Mouse (Mus musculus) lung, postnatal 0 days (tissue): ENCODE measurements around the gene Gosr1. TPM values are rescaled to one million over a fixed set of nuclear protein-coding genes. Genes with fewer than 3 reads are reported as not detected.
A peak's percentile ranks its signal among the peaks of the same experiment; 100 is the strongest.

Experiments used
- ATAC-seq: fragments of 200-750 bp; cut with Nextera tagmentation; 2 replicates; pipeline ENCODE4 v1.8.0; 2017; ENCODE audit warnings: moderate library complexity
- DNase-seq: peaks from one replicate; pipeline ENCODE4 v3.0.0-alpha.2; 2016; ENCODE audit warnings: low spot score
- H3K27ac ChIP-seq: fragments of 300-500 bp; sonication (generic); 2 replicates; pipeline ENCODE4 v1.5.1; 2014; ENCODE audit warnings: antibody characterized with exemption, mild to moderate bottlenecking, low read length, mixed read lengths
- H3K27me3 ChIP-seq: fragments of 300-500 bp; sonication (generic); replicated peaks from 2 replicates; pipeline ENCODE4 v1.6.1; 2014; ENCODE audit warnings: low read length, mixed read lengths; ENCODE audit not compliant: insufficient read depth
- H3K36me3 ChIP-seq: fragments of 300-500 bp; sonication (generic); 2 replicates; pipeline ENCODE4 v1.6.1; 2014; ENCODE audit warnings: low read length, mixed read lengths; ENCODE audit not compliant: insufficient read depth
- H3K4me1 ChIP-seq: fragments of 300-500 bp; sonication (generic); 2 replicates; pipeline ENCODE4 v1.6.1; 2014; ENCODE audit warnings: antibody characterized with exemption, low read depth, low read length, mixed read lengths; ENCODE audit not compliant: insufficient read depth
- H3K4me2 ChIP-seq: fragments of 300-500 bp; sonication (generic); replicated peaks from 2 replicates; pipeline ENCODE4 v1.6.1; 2014; ENCODE audit warnings: low read depth, mild to moderate bottlenecking, low read length, moderate library complexity, mixed read lengths
- H3K4me3 ChIP-seq: fragments of 300-500 bp; sonication (generic); 2 replicates; pipeline ENCODE4 v1.5.1; 2014; ENCODE audit warnings: low read depth, low read length
- H3K9ac ChIP-seq: fragments of 300-500 bp; sonication (generic); replicated peaks from 2 replicates; pipeline ENCODE4 v1.6.1; 2014; ENCODE audit warnings: low read depth, mild to moderate bottlenecking
- H3K9me3 ChIP-seq: fragments of 300-500 bp; sonication (generic); 2 replicates; pipeline ENCODE4 v1.6.1; 2016; ENCODE audit warnings: low read length, mixed read lengths
- CTCF ChIP-seq: IDR thresholded peaks from 2 replicates; pipeline ENCODE4 v1.5.1; 2016; ENCODE audit warnings: antibody characterized with exemption, mild to moderate bottlenecking
- EP300 ChIP-seq: IDR thresholded peaks from 2 replicates; pipeline ENCODE4 v1.6.1; 2016; ENCODE audit warnings: antibody characterized with exemption, mild to moderate bottlenecking, control low read depth
- WGBS: fragments of 180-500 bp; shearing (Covaris S2); extraction: QIAGEN DNeasy Blood & Tissue Kit; methylation state at CpG from one replicate; pipeline ENCODE4 v1.1.7; 2014; 5-methylcytosine and 5-hydroxymethylcytosine counted together
- polyA plus RNA-seq: library from polyadenylated mRNA; unstranded; fragments of >200 nt; fragmentation: Nextera tagmentation; extraction: Ambion mirVana; gene quantifications from 2 replicates; pipeline ENCODE4 v1.2.1, GENCODE M21; 2015

The Gosr1 gene
- polyA plus RNA-seq, 1 experiment from 2014 or later = 21.6 TPM

GRCm38 (mm10) chr11:76717000-76717399 is 46.4 kb downstream of the Gosr1 start:
- WGBS = 60% methylated on average over 4 of the region's 4 CpGs
- no peaks in the 10 kb centered on the region for H3K27me3 ChIP-seq

GRCm38 (mm10) chr11:76709625-76710452 is 53.5 kb downstream of the Gosr1 start:
- Histone ChIP-seq H3K27ac (peak overlapping the region; percentile 63), H3K36me3 (no peaks in the 10 kb centered on the region), H3K4me2 (0 out of 2 replicates have a peak overlapping the region, but pooled peaks have one; percentile 14), H3K4me3 (no peak overlapping the region), H3K4me1 (peaks cover 4% of the 10 kb centered on the region; the same call in 1 of the 2 replicates), H3K9me3 (no peaks in the 10 kb centered on the region), H3K27me3 (no peaks in the 10 kb centered on the region), H3K9ac (no peak overlapping the region)
- peak; percentile 81 for ATAC-seq
- TF ChIP-seq EP300 (peak; percentile 65; the same call in 1 of the 2 replicates), CTCF (no peak)
- 24% methylated on average over 9 of the region's 17 CpGs for WGBS
- peak; percentile 85 for DNase-seq

More at GRCm38 (mm10) chr11:76717000-76717399, 46.4 kb downstream of the Gosr1 start:
- Histone ChIP-seq H3K9me3 (no peaks in the 10 kb centered on the region), H3K36me3 (no peaks in the 10 kb centered on the region), H3K4me1 (no peaks in the 10 kb centered on the region), H3K9ac (no peak overlapping the region), H3K27ac (no peak overlapping the region), H3K4me3 (no peak overlapping the region), H3K4me2 (no peak overlapping the region)
- no peak for ATAC-seq
- no peak for DNase-seq
- TF ChIP-seq EP300 (no peak), CTCF (no peak)

GRCm38 (mm10) chr11:76708881-76709280 is 54.5 kb downstream of the Gosr1 start:
- peak; percentile 29 for DNase-seq
- no peak overlapping the region for H3K4me2 ChIP-seq
- WGBS = 29% methylated on average over 1 of the region's 1 CpGs
- TF ChIP-seq CTCF = no peak
- TF ChIP-seq EP300 = no peak
- H3K4me1 ChIP-seq = peaks cover 4% of the 10 kb centered on the region; the same call in 1 of the 2 replicates
- H3K27ac ChIP-seq = peak overlapping the region; percentile 63
- no peak overlapping the region for H3K4me3 ChIP-seq
- no peak overlapping the region for H3K9ac ChIP-seq
- ATAC-seq = no peak
- no peaks in the 10 kb centered on the region for H3K27me3 ChIP-seq
- H3K36me3 ChIP-seq = no peaks in the 10 kb centered on the region
- H3K9me3 ChIP-seq = no peaks in the 10 kb centered on the region

GRCm38 (mm10) chr11:76708066-76708465 is 55.3 kb downstream of the Gosr1 start:
- Histone ChIP-seq H3K27ac (peak overlapping the region; percentile 54), H3K27me3 (no peaks in the 10 kb centered on the region), H3K4me1 (peaks cover 4% of the 10 kb centered on the region; the same call in 1 of the 2 replicates), H3K4me2 (no peak overlapping the region), H3K4me3 (no peak overlapping the region), H3K36me3 (no peaks in the 10 kb centered on the region), H3K9me3 (no peaks in the 10 kb centered on the region), H3K9ac (no peak overlapping the region)
- ATAC-seq (peak; percentile 52), DNase-seq (peak; percentile 80)
- TF ChIP-seq CTCF = no peak
- 50% methylated on average over 1 of the region's 1 CpGs for WGBS

GRCm38 (mm10) chr11:76707656-76708055 is 55.7 kb downstream of the Gosr1 start:
- no peak for DNase-seq
- peaks cover 4% of the 10 kb centered on the region; the same call in 1 of the 2 replicates for H3K4me1 ChIP-seq
- no peak overlapping the region for H3K9ac ChIP-seq
- H3K27ac ChIP-seq = peak overlapping the region; percentile 54
- H3K27me3 ChIP-seq = no peaks in the 10 kb centered on the region
- 80% methylated on average over 3 of the region's 3 CpGs for WGBS
- TF ChIP-seq CTCF = no peak
- no peak for TF ChIP-seq EP300
- no peaks in the 10 kb centered on the region for H3K9me3 ChIP-seq
- no peak overlapping the region for H3K4me3 ChIP-seq
- no peak overlapping the region for H3K4me2 ChIP-seq
- no peaks in the 10 kb centered on the region for H3K36me3 ChIP-seq
- ATAC-seq = no peak

- H3K36me3 ChIP-seq = no peaks in the 10 kb centered on the region
- no peak overlapping the region for H3K4me2 ChIP-seq
- no peaks in the 10 kb centered on the region for H3K27me3 ChIP-seq
- DNase-seq (peak; percentile 36), ATAC-seq (no peak)
- no peaks in the 10 kb centered on the region for H3K9me3 ChIP-seq
- H3K27ac ChIP-seq = no peak overlapping the region
- no peaks in the 10 kb centered on the region for H3K4me1 ChIP-seq
- WGBS = 48% methylated on average over 7 of the region's 9 CpGs
- H3K4me3 ChIP-seq = no peak overlapping the region
- H3K9ac ChIP-seq = no peak overlapping the region
- TF ChIP-seq EP300 = no peak
- TF ChIP-seq CTCF = no peak
Observed at GRCm38 (mm10) chr11:76699626-76700025, 63.8 kb downstream of the Gosr1 start.
